Mouse (Mus musculus): ENCODE results near the gene Gsg1. TPM values are rescaled to one million over a fixed set of nuclear protein-coding genes. Genes with fewer than 3 reads are reported as not detected.

Gene Gsg1
- polyA plus RNA-seq, 1 experiment, result not detected

DNA sequence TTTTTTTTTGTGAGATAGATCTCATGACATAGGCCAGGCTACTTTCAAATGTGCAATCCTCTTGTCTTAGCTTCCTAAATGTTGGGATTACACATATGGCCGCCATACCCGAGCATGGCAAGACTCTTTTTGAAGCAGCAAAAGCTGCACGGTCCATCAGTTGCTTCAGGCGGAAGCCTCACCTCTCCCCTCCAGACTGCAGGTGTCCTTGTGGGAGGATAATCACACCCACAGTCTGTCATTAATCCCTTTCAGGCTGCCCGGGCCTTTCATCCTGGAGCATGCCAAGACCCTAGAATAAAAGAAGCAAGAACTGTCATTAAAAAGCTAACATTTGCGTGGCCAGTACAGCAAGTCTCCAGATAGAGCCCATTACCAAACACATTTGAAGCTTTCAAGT lies 15.5 kb upstream of the Gsg1 start:
- TF ChIP-seq GATA1 (IDR thresholded peaks at IDR 0.05; ENCODE audit: low read length), result no peak

DNA sequence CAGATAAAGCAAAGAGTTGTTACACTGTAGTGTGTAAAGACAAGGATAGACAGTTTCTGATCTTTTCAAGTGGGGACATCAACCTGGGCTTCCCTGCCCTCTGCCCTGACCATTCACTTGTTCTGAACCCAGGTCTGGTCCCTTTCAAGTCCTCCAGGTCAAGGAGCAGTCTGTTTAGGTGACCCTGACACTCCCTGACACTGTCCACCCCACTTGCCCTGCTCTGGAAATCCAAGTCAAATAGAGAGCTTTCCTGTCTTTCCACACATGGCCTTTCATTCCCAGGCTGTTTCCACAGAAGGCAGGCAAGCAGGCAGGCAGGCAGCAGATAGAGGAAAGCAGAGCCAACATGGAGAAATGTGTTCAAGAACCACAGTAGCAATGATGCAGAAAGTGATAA lies 14.2 kb upstream of the Gsg1 start:
- no peak for TF ChIP-seq GATA1 (IDR thresholded peaks at IDR 0.05; ENCODE audit: low read length)

DNA sequence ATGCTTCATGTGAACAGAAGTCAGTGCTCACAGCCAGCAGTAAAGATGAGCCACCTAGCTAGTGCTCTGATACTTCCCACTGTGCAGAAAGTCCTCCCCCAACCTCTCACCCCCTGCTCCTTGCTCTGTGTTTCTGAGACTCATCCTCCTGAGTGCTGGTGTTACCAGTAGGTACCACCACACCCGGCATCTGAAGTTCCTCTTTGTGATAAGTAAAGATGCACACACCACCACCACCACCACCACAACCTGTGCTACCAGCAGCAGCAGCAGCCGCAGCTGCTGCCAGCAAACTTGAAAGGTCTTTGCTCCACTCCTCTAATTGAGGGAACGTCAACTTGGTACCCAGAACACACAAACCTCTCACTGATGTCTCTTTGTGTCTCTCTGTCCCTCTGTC lies 13.1 kb upstream of the Gsg1 start:
- no peak for TF ChIP-seq GATA1 (IDR thresholded peaks at IDR 0.05; ENCODE audit: low read length)

DNA sequence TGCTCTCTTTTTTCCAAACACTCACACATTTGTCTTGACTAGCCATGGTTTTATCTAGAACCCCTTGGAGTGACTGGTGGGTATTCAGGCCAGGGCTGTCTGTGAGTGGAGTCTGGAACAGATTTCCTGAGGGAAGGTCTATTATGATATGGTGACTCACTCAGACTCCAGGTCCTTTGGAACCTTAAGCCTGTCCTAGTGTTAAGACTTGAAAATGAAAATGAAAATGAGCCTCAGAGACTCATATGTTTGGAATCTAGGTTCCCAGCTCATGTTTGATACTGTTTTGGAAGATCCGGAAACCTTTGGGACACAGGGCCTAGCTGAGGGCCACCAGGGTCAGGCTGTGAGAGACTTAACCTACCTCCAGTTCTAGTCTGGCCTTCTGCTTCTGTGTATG lies 11.9 kb upstream of the Gsg1 start:
- TF ChIP-seq GATA1 (IDR thresholded peaks at IDR 0.05; ENCODE audit: low read length), result no peak

DNA sequence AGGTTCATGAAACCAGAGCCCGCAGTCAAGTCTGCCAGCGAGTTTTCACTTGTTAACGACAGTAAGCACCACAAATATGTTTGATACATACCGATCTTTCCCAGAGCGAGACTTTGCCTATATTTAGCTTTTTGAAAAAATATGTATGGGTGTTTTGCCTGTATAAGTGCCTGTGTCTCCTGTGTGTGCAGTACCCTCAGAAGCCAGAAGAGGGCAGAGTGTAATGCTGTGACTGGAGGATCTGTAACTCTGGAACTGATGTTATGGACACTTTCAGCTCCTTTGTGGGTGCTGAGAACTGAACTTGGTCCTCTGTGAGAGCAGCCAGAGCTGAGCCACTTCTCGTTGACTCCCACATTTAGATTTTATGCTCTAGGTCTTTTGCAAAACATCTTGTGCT lies 10.0 kb upstream of the Gsg1 start:
- no peak for TF ChIP-seq GATA1 (IDR thresholded peaks at IDR 0.05; ENCODE audit: low read length)

DNA sequence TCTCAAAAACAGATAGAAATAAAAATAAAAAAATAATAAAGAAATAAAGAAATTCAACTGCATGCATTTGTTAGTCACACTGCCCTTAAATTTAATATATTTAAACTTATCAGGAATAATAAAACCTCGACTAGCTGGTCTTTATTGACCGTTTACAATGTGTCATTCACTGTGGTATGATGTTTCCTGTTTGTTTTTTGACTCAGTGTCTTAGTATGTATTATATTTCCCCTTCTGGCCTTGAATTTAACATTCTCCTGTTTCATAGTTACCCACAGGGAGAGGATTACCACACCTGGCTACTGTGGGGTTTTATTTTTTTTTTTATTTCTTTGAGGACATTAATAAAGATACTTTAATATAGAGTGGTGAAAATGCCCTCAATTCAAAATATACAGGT lies 8.4 kb upstream of the Gsg1 start:
- no peak for TF ChIP-seq GATA1 (IDR thresholded peaks at IDR 0.05; ENCODE audit: low read length)

DNA sequence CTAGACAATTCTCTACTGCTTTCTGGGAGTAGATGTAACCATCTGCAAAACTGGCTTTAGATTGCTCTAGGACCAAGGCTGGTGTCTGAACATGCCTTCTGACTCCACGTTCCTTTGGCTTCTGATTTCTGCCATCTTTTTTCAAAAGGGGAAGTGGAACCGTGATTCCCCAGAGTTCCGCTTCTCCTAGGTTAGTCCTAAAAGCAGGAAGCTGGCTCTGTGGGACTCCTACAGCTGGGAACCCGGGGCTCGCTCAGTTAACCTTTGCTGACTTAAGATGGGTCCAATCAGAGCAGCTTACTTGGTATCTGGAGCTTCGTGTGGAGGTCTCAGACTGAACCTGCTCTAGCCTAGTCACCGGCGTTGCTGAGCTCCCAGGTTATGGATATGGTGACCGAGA lies 7.0 kb upstream of the Gsg1 start:
- TF ChIP-seq GATA1 (IDR thresholded peaks at IDR 0.05; ENCODE audit: low read length), result no peak

DNA sequence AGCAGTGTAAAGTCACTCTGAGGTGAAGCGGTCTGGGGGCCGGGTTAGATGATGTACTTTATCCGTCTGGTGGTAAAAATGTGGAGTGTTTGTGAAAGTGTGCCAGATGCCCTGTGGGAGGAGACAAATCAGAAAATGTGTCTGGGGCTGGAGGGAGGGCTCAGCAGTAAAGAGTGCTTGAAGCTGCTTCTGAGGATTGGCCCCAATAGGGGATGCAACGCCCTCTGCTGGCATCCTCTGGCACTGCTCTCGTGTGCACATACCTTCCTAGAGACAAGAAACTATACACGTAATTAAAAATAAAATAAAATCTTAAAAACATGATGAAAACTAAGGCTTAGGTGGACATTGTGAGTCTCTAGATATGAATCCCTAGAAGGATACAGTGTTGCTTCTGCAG lies 6.3 kb upstream of the Gsg1 start:
- no peak for TF ChIP-seq GATA1 (IDR thresholded peaks at IDR 0.05; ENCODE audit: low read length)

DNA sequence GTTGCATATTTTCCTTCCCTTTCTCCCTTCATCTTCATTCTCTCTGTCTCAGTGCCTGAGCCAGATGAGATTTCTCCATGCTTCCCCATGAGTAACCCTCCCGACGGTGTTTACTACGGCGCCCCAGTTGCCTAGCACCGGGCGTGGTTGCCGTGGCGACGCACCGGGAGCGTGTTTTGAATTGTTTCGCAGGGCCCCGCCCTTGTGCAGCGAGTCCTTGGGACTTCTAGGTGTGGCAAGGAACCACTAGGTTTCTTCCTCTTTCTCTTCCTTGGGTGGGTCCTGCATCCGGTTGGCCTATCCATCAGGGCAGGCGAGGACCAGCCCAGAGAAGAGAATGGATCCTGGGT lies 1.4 kb downstream of the Gsg1 start:
- TF ChIP-seq GATA1 (IDR thresholded peaks at IDR 0.05; ENCODE audit: low read length), result no peak

DNA sequence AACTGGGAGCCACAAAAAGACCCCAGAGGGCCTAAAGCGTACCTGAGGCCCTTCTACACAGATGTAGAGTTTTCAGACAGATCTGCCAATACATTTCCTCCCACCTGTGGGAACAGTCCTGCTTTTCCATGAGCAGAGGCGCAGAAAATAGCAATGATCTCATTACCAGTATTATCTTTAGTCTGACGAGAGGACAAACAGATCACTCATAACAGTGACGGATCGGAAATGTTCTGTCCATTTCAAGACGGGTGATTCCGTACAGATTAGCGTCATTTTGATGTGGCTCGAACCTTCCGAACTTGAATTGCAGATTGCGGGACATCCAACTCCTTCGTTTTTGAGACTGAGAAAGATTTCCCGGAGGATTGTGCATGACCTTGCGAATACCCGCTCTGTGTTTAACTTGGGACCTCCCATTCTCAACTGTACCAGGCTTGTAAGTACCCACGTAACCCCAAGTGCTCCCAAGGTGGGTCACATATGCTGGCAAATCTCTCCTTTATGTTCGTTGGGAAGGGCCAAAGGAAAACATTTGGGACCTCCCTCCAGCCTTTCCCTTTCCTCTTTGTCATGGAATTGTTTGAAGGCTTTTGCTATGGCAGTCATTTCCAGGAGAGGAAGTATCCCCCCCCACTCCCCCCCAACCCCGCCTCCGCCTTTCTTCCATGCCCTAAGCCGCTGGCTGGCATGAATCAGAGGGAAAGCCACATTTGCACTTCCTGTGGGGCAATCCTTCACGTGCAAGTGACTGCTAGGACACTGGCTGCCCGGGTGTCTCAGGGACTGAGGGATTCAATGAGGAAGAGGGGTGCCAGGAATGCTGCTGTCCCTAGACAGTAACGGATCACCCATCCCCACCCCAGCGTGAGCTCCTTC lies 2.1 kb downstream of the Gsg1 start:
- TF ChIP-seq GATA1 (IDR thresholded peaks at IDR 0.05; ENCODE audit: low read length), result no peak

DNA sequence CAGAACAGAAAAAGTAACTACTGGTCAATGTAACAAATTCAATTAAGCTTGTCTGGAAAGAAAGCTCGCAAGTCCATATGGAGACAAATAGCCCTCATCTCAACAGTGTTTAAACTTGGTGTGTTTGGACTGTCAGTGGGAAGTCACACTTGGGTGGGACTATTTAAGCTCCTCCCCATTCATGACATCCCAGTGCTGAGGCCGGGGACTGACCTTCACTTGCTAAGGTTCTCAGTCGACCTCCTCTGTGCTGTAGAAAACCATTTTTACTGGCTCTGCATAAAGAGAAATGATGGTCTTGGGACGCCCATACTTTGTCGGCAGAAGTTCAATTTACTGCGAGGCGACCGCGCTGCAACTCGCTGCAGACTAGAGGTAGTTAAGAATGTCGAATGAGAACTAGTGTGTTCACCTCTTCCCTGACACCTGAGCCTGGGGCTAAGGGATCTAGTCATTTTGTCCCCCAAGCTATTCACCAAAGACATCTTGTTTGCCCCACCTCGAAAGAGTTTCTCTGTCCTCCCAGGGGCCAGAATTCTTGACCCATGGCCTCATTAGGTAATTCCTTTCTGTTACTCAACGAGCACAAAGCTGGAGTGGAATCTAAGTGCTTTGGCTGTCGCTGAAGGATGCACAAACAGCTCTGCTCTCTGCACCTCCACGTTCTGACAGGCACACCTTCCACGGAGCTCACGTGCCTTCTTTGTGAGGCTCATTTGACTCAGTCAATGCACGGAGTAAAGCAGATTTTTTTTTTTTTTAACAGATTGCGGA lies 3.0 kb downstream of the Gsg1 start:
- TF ChIP-seq GATA1 (IDR thresholded peaks at IDR 0.05; ENCODE audit: low read length), result no peak

DNA sequence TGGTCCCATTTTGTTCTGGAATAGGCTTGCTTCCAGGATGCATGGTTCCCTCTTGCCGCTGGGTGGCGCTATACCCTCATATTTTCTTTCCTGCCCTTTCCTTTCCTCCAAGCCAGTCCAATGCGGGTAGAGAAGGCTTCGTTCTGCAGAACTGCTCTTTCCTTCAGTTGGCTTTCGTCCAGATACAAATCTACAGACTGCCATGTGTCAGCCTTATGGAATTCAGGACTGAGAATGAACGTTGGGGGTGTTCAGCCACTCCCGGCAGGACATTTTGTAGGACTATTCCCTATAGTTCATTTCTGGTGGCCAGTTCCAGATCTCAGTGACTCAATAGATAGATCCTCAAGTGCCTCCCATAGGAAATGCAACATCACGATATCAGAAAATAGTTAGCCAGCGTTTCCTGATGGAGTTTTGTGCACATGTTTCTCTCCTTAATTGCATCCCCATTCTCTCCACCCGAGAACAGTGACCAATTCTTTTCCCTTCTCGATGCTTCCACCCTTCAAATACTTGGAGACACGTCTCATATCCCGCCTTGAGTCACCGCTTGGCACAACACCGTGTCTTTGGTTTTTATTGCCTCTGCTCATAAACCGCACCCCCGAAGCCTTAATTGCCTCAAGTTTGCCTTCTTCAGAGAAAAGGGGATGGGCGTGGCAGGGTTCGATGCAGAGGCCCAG lies 4.2 kb downstream of the Gsg1 start:
- no peak for TF ChIP-seq GATA1 (IDR thresholded peaks at IDR 0.05; ENCODE audit: low read length)

DNA sequence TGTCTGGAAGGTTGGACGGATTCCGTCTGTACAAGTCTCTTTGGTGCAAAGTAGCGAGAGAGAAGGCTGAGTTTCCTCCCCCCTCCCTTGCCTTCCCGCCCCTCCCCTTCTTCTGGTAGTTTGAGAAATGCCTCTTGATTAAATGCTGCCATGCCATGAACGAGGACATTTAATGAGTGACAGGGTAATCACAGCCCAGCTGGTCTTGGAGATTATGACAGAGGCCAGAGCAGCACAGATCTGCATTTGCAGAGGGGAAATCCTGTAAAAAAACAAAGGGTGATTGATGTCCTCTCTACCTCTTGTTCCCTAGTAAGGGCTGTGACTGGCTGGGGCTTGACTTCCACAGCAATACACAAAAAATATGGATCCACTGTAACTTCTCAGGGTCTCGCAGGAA lies 6.3 kb downstream of the Gsg1 start:
- TF ChIP-seq GATA1 (IDR thresholded peaks at IDR 0.05; ENCODE audit: low read length), result no peak

DNA sequence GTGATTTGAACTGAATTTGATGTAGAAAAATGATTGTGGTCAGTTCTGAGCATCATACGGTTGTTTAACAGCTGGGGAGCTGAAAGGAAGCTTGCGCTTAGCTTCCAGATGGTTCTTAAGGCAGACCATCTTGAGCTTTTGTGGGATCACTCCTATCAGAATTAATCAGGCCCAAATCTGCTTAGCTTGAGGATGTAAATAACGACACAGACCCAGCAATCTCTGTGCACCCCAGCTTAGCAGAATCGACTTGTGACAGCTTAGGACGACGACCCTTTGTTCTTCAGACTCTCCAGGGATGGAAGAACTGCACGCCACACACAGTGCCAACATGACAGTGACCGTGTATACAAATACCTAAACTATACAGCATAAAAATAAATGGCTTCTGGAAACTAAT lies 8.6 kb downstream of the Gsg1 start:
- no peak for TF ChIP-seq GATA1 (IDR thresholded peaks at IDR 0.05; ENCODE audit: low read length)

DNA sequence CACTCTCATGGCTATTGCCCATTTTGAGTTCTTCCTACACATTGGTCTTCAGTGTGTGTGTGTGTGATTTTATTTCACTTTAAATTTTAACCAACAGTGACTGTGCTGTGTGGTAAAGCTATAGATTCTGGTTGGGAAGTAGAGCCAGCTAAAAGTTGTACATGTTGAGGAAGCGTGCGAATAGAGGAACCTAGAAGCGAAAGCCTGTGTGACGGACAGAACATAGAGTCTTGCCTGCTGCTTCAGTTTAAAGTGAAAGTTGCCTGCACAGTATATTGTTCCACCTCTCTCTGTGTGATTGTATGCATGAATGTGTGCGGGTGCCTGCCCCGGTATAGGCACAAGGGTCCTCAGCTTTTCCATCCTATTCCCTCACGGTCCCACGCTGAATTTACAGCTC lies 13.8 kb downstream of the Gsg1 start:
- TF ChIP-seq GATA1 (IDR thresholded peaks at IDR 0.05; ENCODE audit: low read length), result no peak

DNA sequence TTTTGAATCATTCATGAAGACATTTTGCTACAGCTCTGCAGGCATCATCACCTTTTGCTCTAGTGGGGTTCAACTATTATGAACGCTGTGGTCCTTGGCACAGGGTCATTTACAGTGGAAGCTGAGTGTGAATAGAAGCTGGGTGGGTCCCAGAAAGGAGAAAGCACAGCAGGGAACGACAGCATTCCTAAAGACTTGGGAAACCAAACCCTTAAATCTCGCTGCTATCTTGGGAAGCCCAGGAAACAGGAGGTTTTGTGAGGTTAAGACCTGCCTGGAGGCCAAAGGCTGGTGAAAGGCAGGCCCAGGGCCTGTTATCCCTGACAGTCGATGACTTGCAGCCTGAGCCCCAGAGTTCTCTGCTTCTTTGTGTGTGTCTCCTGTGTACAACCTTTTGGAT lies 15.9 kb downstream of the Gsg1 start:
- TF ChIP-seq GATA1 (IDR thresholded peaks at IDR 0.05; ENCODE audit: low read length), result no peak
